Mouse (Mus musculus): Measurements from ENCODE around the gene Pkd1l2.

The Pkd1l2 gene

GRCm38 (mm10) chr8:117033393-117033792 is 48.9 kb downstream of the Pkd1l2 start:
- DNase-seq (ENCODE audit: low read depth, low spot score), result no peak

DNA sequence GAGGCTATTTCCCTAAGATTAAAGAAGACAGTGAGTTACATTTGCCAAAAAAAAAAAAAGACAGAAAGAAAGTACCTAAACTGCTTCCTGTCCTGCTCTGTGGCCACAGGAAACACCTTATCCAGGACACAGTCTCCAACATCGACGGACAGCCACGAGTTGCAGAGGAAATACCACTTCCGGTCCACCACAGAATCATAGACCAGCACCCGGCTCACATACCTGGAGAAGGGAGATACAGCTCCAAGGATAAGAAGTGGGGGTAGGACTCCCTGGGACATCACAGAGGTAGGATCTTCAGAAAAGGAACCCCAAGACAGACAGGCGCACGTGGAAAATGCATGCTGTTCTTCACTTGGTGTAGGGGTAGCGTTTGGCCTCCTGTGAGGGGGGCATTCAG is 49.6 kb downstream of the Pkd1l2 start:
- no peak for DNase-seq (ENCODE audit: low read depth, low spot score)

DNA sequence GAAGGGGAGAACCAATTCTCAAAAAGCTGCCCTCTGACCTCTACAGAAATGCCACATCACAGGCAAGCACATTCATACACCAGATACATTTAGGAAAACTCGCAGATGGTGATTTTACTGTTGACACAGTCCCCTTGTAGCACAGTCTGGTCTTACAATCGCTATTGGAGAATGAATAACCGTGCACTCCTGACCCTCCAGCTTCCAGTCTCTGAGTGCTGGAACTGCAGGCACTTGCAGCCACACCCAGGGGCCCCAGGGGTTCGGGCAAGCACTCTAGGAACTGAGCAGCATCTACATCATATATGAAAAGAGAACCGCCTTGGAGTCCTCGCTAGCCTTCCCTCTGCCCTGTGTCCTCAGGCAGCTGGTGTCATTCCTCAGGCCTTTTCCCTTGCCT is 50.8 kb downstream of the Pkd1l2 start:
- DNase-seq (ENCODE audit: low read depth, low spot score), result no peak

DNA sequence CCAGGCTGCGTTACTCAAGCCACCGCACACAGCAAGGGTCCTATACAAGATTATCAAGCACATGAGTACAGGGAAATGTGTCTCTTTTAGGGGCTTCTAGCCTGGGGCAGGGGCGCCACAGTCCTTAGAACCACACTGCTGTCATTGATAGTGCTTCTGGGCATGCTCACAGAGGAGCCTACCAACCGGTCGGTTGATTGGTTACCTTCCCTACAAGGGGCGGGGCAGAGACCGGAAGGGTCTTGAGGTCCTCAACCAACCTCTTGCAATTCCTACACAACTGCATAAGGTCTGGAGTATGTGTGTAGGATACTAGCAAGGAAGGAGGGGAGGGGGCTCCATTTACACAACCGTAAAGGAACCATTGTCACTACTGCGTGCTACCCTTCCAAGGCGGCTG is 53.6 kb downstream of the Pkd1l2 start:
- DNase-seq (ENCODE audit: low read depth, low spot score), result no peak

DNA sequence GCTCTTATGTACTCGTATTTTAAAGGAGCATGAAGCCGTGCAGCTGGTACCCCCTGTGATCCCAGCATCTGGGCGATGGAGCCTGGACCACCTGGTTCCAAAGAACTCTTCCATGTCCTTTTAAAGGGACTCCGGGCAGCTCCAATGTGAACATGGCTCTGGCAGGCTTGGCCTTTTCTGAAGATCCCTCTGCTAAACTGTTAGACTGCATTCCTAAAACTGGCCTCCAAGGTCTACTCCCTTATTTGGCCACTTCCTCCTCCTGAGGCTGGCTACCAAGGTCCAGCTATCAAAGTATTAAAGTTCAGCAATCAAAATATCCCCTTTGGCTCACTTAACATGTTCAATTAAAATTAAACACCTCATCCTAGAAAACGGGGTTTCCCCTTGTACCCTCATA is 54.6 kb downstream of the Pkd1l2 start:
- DNase-seq (ENCODE audit: low read depth, low spot score), result no peak

DNA sequence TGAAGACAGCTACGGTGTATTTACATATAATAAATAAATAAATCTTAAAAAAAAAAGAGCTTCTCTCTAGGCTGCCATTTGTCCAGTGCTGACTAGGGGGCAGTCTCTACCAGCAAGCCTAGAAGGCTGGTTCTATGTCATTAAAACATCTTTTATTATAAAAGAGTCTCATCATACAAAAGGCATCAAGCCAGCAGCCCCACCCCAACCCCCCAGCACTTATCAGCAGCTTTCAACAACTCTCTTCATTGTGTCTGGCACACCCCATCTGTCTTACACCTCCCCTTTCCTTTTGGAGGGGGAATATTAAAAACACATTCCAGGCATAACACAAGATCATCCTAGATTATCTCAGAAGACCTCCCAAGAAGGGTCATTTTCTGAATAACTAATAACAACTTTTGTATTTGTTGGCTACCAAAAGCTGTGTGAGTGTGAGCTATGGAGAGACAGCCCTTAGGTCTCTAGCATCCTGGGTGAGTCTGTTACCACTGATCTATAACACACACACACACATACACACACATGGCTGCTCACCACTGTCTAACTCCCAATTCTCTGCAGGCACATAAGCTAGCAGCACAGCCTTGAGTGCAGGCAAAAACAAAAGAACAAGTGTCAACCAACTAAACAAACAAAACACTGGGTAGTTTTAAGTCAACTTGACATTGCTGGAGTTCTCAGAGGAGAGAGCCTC is 59.8 kb downstream of the Pkd1l2 start:
- no peak for DNase-seq (ENCODE audit: low read depth, low spot score)

DNA sequence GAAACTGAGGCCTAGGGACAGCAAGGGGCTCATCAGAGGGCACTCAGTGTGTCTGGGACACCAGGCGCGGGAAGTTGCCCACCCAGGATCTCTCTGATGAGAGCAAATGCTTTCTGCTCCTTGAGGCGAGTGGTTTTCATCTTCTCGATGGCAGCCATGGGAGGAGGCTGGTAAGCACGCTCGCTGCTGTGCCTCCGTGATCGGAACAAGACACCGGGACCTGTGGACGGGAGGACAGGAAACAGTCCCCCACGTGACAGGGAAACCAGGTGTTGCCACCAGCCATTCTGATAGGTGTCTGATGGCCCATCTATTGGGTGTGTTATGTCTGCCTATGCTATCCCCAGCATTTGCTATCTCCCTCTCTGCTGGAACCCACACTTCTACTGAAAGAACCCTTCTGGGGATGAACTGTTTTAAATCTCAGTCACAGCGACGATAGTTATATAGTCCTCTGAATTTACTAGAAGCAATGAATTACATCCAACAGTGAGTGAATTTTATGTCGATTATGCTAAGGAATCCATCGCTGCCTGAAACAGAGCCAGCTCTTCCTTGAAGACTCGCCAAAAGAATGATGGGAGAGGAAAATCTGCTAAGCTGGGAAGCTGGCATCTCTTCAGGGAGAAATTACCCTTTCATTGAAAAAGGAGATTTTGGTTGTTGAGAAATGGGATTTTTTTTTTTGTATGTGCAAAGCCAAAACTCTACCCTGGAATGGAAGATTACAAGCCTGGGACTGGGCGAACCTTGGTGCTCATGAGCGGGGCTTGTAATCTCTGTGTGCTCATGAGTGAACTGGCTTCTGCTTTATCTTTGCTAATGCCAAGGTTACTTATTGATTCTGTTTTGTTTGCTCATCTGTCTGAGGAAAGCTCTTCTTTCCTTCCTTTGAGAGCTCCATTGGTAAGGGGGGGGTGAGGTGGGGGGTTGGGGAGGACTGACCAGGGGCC is 62.6 kb downstream of the Pkd1l2 start:
- no peak for DNase-seq (ENCODE audit: low read depth, low spot score)

- no peak for DNase-seq (ENCODE audit: low read depth, low spot score)
Measured at GRCm38 (mm10) chr8:117017896-117018295, 64.4 kb downstream of the Pkd1l2 start.

DNA sequence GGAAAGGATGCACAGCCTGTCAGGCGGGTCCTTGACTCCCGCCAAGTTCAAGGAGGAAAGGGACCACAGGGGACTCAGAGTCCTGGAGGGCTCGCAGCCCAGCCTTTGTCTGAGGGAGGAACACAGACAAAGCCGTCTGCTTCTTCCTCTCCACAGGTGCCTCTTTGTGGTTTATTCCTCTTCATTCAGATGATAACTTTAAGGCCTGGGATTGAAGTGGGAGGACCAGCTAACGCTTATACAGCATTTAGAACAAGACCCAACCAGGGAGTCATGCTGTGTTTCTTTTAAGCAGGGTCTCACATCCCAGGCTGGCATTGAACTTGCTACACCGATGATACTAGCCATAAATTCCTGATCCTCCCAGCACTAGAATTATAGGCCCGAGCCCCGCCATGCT is 65.2 kb downstream of the Pkd1l2 start:
- DNase-seq (ENCODE audit: low read depth, low spot score), result peak; percentile 59

DNA sequence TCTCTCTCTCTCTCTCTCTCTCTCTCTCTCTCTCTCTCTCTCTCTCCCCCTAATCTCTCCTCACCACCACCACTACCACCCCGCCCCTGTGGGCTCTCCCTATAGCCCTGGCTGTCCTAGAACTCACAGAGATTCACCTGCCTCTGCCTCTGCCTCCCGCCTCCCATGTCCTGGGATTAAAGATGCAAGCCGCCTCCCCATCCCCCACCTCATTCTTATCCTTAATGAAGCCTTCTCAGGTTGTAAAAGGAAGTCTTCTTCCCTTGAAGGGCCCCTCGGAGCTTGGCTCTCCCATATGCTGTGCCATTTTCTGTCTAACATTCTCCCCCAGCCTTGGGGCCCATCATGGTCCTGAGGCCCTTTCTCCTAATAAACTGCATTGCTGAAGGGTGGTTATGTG is 66.6 kb downstream of the Pkd1l2 start:
- DNase-seq (ENCODE audit: low read depth, low spot score), result no peak

GRCm38 (mm10) chr8:117011366-117011765 is 70.9 kb downstream of the Pkd1l2 start:
- no peak for DNase-seq (ENCODE audit: low read depth, low spot score)

GRCm38 (mm10) chr8:116994016-116994716 is 88.1 kb downstream of the Pkd1l2 start:
- no peak for DNase-seq (ENCODE audit: low read depth, low spot score)

- peak; percentile 99 for DNase-seq (ENCODE audit: low read depth, low spot score)
Measured at GRCm38 (mm10) chr8:116993095-116993867, 89.0 kb downstream of the Pkd1l2 start, which contains the start of gene Gcsh. Gene Gcsh (minus strand): TSS chr8:116993537.

- DNase-seq (ENCODE audit: low read depth, low spot score), result no peak
Measured at GRCm38 (mm10) chr8:116992176-116992971, 89.9 kb downstream of the Pkd1l2 start.

- no peak for DNase-seq (ENCODE audit: low read depth, low spot score)
Measured at GRCm38 (mm10) chr8:116991241-116991640, 91.0 kb downstream of the Pkd1l2 start.

- DNase-seq (ENCODE audit: low read depth, low spot score), result no peak
Measured at GRCm38 (mm10) chr8:116989842-116990241, 92.4 kb downstream of the Pkd1l2 start.

GRCm38 (mm10) chr8:116980117-116980516 is 102.1 kb downstream of the Pkd1l2 start:
- DNase-seq (ENCODE audit: low read depth, low spot score), result no peak

GRCm38 (mm10) chr8:116978631-116979256 is 103.5 kb downstream of the Pkd1l2 start, which contains the start of gene 1700030J22Rik:
Gene 1700030J22Rik (minus strand): TSS chr8:116978959.
- DNase-seq (ENCODE audit: low read depth, low spot score), result peak; percentile 99

GRCm38 (mm10) chr8:116978052-116978451 is 104.2 kb downstream of the Pkd1l2 start:
- no peak for DNase-seq (ENCODE audit: low read depth, low spot score)

DNA sequence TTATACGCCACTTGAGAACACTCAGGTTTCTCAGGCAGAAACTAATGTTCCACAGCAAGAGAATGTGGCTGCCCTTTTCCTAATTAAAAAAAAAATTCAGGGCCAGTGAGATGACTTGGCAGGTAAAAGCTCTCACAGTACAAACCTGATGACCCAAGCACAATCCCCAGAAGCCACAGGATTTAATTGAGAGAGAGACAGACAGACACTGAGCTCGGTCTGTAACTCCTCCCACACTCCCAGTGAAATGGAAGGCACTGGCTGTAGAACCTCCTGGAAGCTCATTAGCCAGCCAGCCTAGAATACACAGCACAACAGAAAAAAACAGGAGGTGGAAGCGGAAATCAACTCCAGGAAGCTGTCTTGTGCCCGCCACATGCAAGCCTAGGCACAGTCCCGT is 106.6 kb downstream of the Pkd1l2 start:
- no peak for DNase-seq (ENCODE audit: low read depth, low spot score)
